Mouse (Mus musculus) neural tube, postnatal 0 days (tissue): ENCODE results near the gene Chst14. TPM values are rescaled to one million over a fixed set of nuclear protein-coding genes. Genes with fewer than 3 reads are reported as not detected.

Source experiments
- polyA plus RNA-seq: library from polyadenylated mRNA; unstranded; fragments of >200 nt; fragmentation: Nextera tagmentation; extraction: Ambion mirVana; gene quantifications from 2 replicates; pipeline ENCODE4 v1.2.1, GENCODE M21; 2015

The Chst14 gene
- 5.2 and 6.4 TPM in 2 replicates for polyA plus RNA-seq

DNA sequence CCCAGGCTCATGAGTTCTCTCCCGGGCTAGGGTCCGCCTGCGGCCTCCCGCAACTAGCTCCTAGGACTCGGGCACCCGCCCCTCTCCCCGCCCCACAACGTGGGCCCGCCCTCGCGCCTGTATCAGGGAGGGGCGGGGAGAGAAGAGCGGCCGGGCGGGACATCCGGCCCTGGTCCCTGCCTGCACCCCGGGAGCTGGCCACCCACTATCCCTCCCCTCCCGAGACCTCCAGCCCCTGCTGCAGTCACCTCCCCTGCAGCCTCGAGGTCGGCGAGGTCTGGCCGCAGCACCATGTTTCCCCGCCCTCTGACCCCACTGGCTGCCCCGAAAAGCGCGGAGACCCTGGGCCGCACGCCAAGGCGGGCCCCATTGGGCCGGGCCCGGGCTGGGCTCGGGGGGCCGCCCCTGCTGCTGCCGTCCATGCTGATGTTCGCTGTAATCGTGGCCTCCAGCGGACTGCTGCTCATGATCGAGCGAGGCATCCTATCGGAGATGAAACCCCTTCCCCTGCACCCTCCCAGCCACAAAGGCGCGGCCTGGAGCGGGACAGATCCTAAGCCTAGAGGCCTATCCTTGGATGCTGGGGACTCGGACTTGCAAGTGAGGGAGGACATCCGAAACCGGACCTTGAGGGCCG, at the start of gene Chst14:
Gene Chst14 (plus strand): TSS at position 136 of the 637 bp plus-strand sequence.

DNA sequence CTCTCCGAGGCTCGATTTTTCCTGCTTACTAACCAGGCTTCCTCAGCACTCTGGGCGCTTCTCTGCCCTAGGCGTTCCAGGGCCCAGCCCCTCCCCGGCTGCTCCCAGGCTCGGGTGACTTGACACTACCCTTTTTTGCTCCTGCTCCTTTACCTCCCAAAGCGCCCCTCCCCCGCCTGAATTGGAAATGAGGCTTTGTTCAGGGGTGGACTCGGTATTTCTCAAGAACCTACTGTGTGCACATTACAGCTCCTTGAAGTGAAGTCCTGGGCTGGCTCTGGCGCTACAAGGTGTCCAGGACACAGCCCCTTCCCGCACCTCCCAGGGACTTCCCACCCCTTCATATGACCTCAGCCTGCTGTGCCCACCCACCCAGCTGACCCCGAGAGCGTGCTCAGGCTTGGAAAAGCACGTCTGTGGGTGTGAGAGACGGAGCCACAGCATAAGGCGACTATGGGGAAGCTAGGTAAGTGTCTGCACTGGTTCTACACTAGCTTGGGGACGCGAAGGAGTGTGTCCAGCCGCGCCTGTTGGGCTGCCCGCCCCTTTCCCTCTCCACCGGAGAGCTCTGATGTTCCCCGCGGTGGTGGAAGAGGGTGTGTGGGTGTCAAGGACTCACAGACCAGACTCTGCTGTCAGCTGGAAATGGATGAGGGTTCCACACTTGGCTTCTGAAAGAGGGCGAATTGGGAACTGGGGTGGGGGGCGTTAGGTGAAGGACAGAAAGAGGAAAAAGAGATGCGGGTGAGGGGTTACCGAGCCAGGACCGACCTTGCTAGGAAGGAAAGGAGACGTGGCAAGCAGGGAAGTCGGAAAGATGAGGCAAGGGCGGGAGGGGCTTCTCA, 26.1 kb upstream of the Chst14 start, which contains the start of gene Bahd1:
Gene Bahd1 (plus strand): TSS at position 397 of the 845 bp plus-strand sequence.

Other genes starting within 250 kb of the Chst14 start
- not detected in 2 replicates for gene Ankrd63, start 222.5 kb upstream of the Chst14 start, polyA plus RNA-seq
- gene Plcb2, start 198.1 kb upstream of the Chst14 start, polyA plus RNA-seq, result 0.79 and 0.81 TPM in 2 replicates
- gene Inafm2, start 180.7 kb upstream of the Chst14 start, polyA plus RNA-seq, result 19.2 and 20.5 TPM in 2 replicates
- gene Ccdc9b, start 163.8 kb upstream of the Chst14 start, polyA plus RNA-seq, result 0.88 and 0.92 TPM in 2 replicates
- gene Phgr1, start 153.7 kb upstream of the Chst14 start, polyA plus RNA-seq, result not detected in 2 replicates
- 83.1 and 84.1 TPM in 2 replicates for gene Disp2, start 146.8 kb upstream of the Chst14 start, polyA plus RNA-seq
- 7.9 and 9.6 TPM in 2 replicates for gene Knstrn, start 112.5 kb upstream of the Chst14 start, polyA plus RNA-seq
- gene Ivd, start 64.5 kb upstream of the Chst14 start, polyA plus RNA-seq, result 63.3 and 69.3 TPM in 2 replicates
- gene Bahd1, start 26.1 kb upstream of the Chst14 start, polyA plus RNA-seq, result 6.7 and 6.8 TPM in 2 replicates
- 46.5 and 49.0 TPM in 2 replicates for gene Ccdc32, start 102.9 kb downstream of the Chst14 start, polyA plus RNA-seq
- 3.4 and 4.1 TPM in 2 replicates for gene Rpusd2, start 108.3 kb downstream of the Chst14 start, polyA plus RNA-seq
- gene Knl1, start 120.6 kb downstream of the Chst14 start, polyA plus RNA-seq, result 3.9 and 4.6 TPM in 2 replicates
- 4.9 and 5.0 TPM in 2 replicates for gene Rad51, start 186.3 kb downstream of the Chst14 start, polyA plus RNA-seq
- 37.5 and 40.3 TPM in 2 replicates for gene Rmdn3, start 230.5 kb downstream of the Chst14 start, polyA plus RNA-seq
- gene Gchfr, start 241.3 kb downstream of the Chst14 start, polyA plus RNA-seq, result 5.1 and 5.2 TPM in 2 replicates
- 0.32 and 0.74 TPM in 2 replicates for gene Gm14137, start 248.0 kb downstream of the Chst14 start, polyA plus RNA-seq